Mouse (Mus musculus) neural tube, embryonic 13.5 days (tissue): ENCODE measurements around the gene Sorbs1. TPM values are rescaled to one million over a fixed set of nuclear protein-coding genes. Genes with fewer than 3 reads are reported as not detected.
"Not testable (repeated sequence)": the region's sequence is repeated elsewhere in the genome, so short reads cannot be mapped to it uniquely, and the experiment has no call there.

Experiments used
- ATAC-seq: fragments of 200-750 bp; cut with Nextera tagmentation; 2 replicates; pipeline ENCODE4 v1.8.0; 2017; ENCODE audit warnings: low read depth, mild to moderate bottlenecking, moderate TSS enrichment, moderate library complexity
- H3K27ac ChIP-seq: fragments of 300-500 bp; sonication (generic); replicated peaks from 2 replicates; pipeline ENCODE4 v1.5.1; 2015; ENCODE audit warnings: moderate library complexity, mild to moderate bottlenecking, inconsistent platforms
- H3K27me3 ChIP-seq: fragments of 300-500 bp; sonication (generic); 2 replicates; pipeline ENCODE4 v1.6.1; 2015; ENCODE audit warnings: mild to moderate bottlenecking, inconsistent platforms
- H3K36me3 ChIP-seq: fragments of 300-500 bp; sonication (generic); 2 replicates; pipeline ENCODE4 v1.6.1; 2015; ENCODE audit warnings: mild to moderate bottlenecking, inconsistent platforms
- H3K4me1 ChIP-seq: fragments of 300-500 bp; sonication (generic); replicated peaks from 2 replicates; pipeline ENCODE4 v1.6.1; 2015; ENCODE audit warnings: inconsistent platforms
- H3K4me2 ChIP-seq: fragments of 300-500 bp; sonication (generic); 2 replicates; pipeline ENCODE4 v1.6.1; 2015; ENCODE audit warnings: inconsistent platforms, mild to moderate bottlenecking, moderate library complexity
- H3K4me3 ChIP-seq: fragments of 300-500 bp; sonication (generic); 2 replicates; pipeline ENCODE4 v1.5.1; 2015; ENCODE audit warnings: mild to moderate bottlenecking, inconsistent platforms
- H3K9ac ChIP-seq: fragments of 300-500 bp; sonication (generic); 2 replicates; pipeline ENCODE4 v1.6.1; 2015; ENCODE audit warnings: moderate library complexity, mild to moderate bottlenecking, inconsistent platforms
- H3K9me3 ChIP-seq: fragments of 300-500 bp; sonication (generic); 2 replicates; pipeline ENCODE4 v1.6.1; 2016; ENCODE audit warnings: inconsistent platforms
- WGBS: fragments of 180-500 bp; shearing (Covaris S2); methylation state at CpG from one replicate; pipeline ENCODE4 v1.1.7; 2015; 5-methylcytosine and 5-hydroxymethylcytosine counted together
- polyA plus RNA-seq: library from polyadenylated mRNA; unstranded; fragments of >200 nt; fragmentation: Nextera tagmentation; extraction: Ambion mirVana; gene quantifications from 2 replicates; pipeline ENCODE4 v1.2.1, GENCODE M21; 2015

The Sorbs1 gene
- 105 and 117 TPM in 2 replicates for polyA plus RNA-seq

- Histone ChIP-seq H3K27me3 (no peaks in the 10 kb centered on the region), H3K36me3 (no peaks in the 10 kb centered on the region), H3K9ac (peak within 1 kb of the TSS; percentile 92), H3K27ac (peak within 1 kb of the TSS; percentile 94), H3K4me3 (peak within 1 kb of the TSS; percentile 74), H3K9me3 (no peaks in the 10 kb centered on the region), H3K4me1 (peaks cover 35% of the 10 kb centered on the region), H3K4me2 (peak within 1 kb of the TSS; percentile 78)
- WGBS, result under 1% methylated on average over 51 of the region's 51 CpGs
- ATAC-seq, result peak; percentile 97
Measured at GRCm38 (mm10) chr19:40513632-40514078, at the start of gene Sorbs1. Sorbs1 (minus strand) TSS chr19:40513779.

GRCm38 (mm10) chr19:40561521-40561920, 47.9 kb upstream of the Sorbs1 start:
- 0 out of 2 replicates have a peak, but pooled peaks have one; percentile 47 for ATAC-seq
- not testable (repeated sequence) for H3K4me2 ChIP-seq, H3K4me1 ChIP-seq, H3K9me3 ChIP-seq, H3K4me3 ChIP-seq, H3K9ac ChIP-seq, H3K27me3 ChIP-seq, H3K27ac ChIP-seq
- H3K36me3 ChIP-seq, result peaks cover 69% of the 10 kb centered on the region
- WGBS, result 76% methylated on average over 13 of the region's 31 CpGs

GRCm38 (mm10) chr19:40556029-40556428, 42.5 kb upstream of the Sorbs1 start:
- Histone ChIP-seq H3K4me1 (no peaks in the 10 kb centered on the region), H3K9me3 (no peaks in the 10 kb centered on the region), H3K9ac (no peak overlapping the region), H3K36me3 (peaks cover 75% of the 10 kb centered on the region), H3K4me3 (no peak overlapping the region), H3K4me2 (no peak overlapping the region), H3K27me3 (no peaks in the 10 kb centered on the region), H3K27ac (no peak overlapping the region)
- WGBS, result 89% methylated on average over 7 of the region's 7 CpGs
- ATAC-seq, result no peak

- Histone ChIP-seq H3K36me3 (peaks cover 84% of the 10 kb centered on the region), H3K27me3 (no peaks in the 10 kb centered on the region), H3K9me3 (no peaks in the 10 kb centered on the region), H3K27ac (no peak overlapping the region), H3K4me1 (no peaks in the 10 kb centered on the region), H3K9ac (no peak overlapping the region), H3K4me3 (no peak overlapping the region), H3K4me2 (no peak overlapping the region)
- ATAC-seq, result no peak
- WGBS, result 97% methylated on average over 8 of the region's 8 CpGs
Measured at GRCm38 (mm10) chr19:40555136-40555535, 41.6 kb upstream of the Sorbs1 start.

GRCm38 (mm10) chr19:40554343-40554742, 40.8 kb upstream of the Sorbs1 start:
- ATAC-seq, result no peak
- no peaks in the 10 kb centered on the region for H3K9me3 ChIP-seq
- H3K4me1 ChIP-seq, result no peaks in the 10 kb centered on the region
- H3K9ac ChIP-seq, result no peak overlapping the region
- 94% methylated on average over 11 of the region's 11 CpGs for WGBS
- H3K27me3 ChIP-seq, result no peaks in the 10 kb centered on the region
- no peak overlapping the region for H3K4me2 ChIP-seq
- no peak overlapping the region for H3K27ac ChIP-seq
- H3K36me3 ChIP-seq, result peaks cover 86% of the 10 kb centered on the region
- no peak overlapping the region for H3K4me3 ChIP-seq

- 92% methylated on average over 6 of the region's 6 CpGs for WGBS
- Histone ChIP-seq H3K36me3 (peaks cover 86% of the 10 kb centered on the region), H3K4me2 (no peak overlapping the region), H3K27me3 (no peaks in the 10 kb centered on the region), H3K27ac (no peak overlapping the region), H3K9ac (no peak overlapping the region), H3K4me1 (no peaks in the 10 kb centered on the region), H3K4me3 (no peak overlapping the region), H3K9me3 (no peaks in the 10 kb centered on the region)
- no peak for ATAC-seq
Measured at GRCm38 (mm10) chr19:40553849-40554248, 40.3 kb upstream of the Sorbs1 start.

- WGBS, result 91% methylated on average over 14 of the region's 14 CpGs
- no peak overlapping the region for H3K4me2 ChIP-seq
Measured at GRCm38 (mm10) chr19:40553014-40553789, 39.6 kb upstream of the Sorbs1 start.

GRCm38 (mm10) chr19:40549516-40550135, 36.0 kb upstream of the Sorbs1 start:
- 63% methylated on average over 6 of the region's 6 CpGs for WGBS
- Histone ChIP-seq H3K4me1 (no peaks in the 10 kb centered on the region), H3K4me2 (no peak overlapping the region), H3K27me3 (no peaks in the 10 kb centered on the region), H3K9me3 (no peaks in the 10 kb centered on the region), H3K9ac (no peak overlapping the region), H3K4me3 (no peak overlapping the region), H3K36me3 (peaks cover 47% of the 10 kb centered on the region), H3K27ac (no peak overlapping the region)
- ATAC-seq, result no peak

More at GRCm38 (mm10) chr19:40553014-40553789, 39.6 kb upstream of the Sorbs1 start:
- Histone ChIP-seq H3K9me3 (no peaks in the 10 kb centered on the region), H3K36me3 (peaks cover 83% of the 10 kb centered on the region), H3K27ac (no peak overlapping the region), H3K4me3 (no peak overlapping the region), H3K4me1 (no peaks in the 10 kb centered on the region), H3K9ac (no peak overlapping the region), H3K27me3 (no peaks in the 10 kb centered on the region)
- ATAC-seq, result no peak

- ATAC-seq, result no peak
- no peak overlapping the region for H3K27ac ChIP-seq
- H3K4me1 ChIP-seq, result no peaks in the 10 kb centered on the region
- no peaks in the 10 kb centered on the region for H3K9me3 ChIP-seq
- 20% methylated on average over 5 of the region's 5 CpGs for WGBS
- no peaks in the 10 kb centered on the region for H3K27me3 ChIP-seq
- H3K4me3 ChIP-seq, result no peak overlapping the region
- H3K36me3 ChIP-seq, result peaks cover 40% of the 10 kb centered on the region
- no peak overlapping the region for H3K9ac ChIP-seq
- no peak overlapping the region for H3K4me2 ChIP-seq
Measured at GRCm38 (mm10) chr19:40548796-40549515, 35.4 kb upstream of the Sorbs1 start.

GRCm38 (mm10) chr19:40548386-40548785, 34.8 kb upstream of the Sorbs1 start:
- Histone ChIP-seq H3K4me3 (no peak overlapping the region), H3K27ac (no peak overlapping the region), H3K9me3 (no peaks in the 10 kb centered on the region), H3K4me1 (no peaks in the 10 kb centered on the region), H3K9ac (no peak overlapping the region), H3K36me3 (peaks cover 35% of the 10 kb centered on the region), H3K27me3 (no peaks in the 10 kb centered on the region), H3K4me2 (no peak overlapping the region)
- WGBS, result 81% methylated on average over 6 of the region's 6 CpGs
- ATAC-seq, result no peak

GRCm38 (mm10) chr19:40544856-40545255, 31.3 kb upstream of the Sorbs1 start:
- Histone ChIP-seq H3K36me3 (no peaks in the 10 kb centered on the region), H3K27ac (no peak overlapping the region), H3K4me2 (no peak overlapping the region), H3K9me3 (no peaks in the 10 kb centered on the region; the same call in 1 of the 2 replicates), H3K27me3 (no peaks in the 10 kb centered on the region), H3K9ac (no peak overlapping the region), H3K4me3 (no peak overlapping the region), H3K4me1 (no peaks in the 10 kb centered on the region)
- WGBS, result 13% methylated on average over 3 of the region's 3 CpGs
- peak; percentile 87 for ATAC-seq

GRCm38 (mm10) chr19:40542776-40543175, 29.2 kb upstream of the Sorbs1 start:
- no peaks in the 10 kb centered on the region for H3K27me3 ChIP-seq
- H3K4me1 ChIP-seq, result no peaks in the 10 kb centered on the region
- H3K4me3 ChIP-seq, result no peak overlapping the region
- H3K9ac ChIP-seq, result no peak overlapping the region
- H3K4me2 ChIP-seq, result no peak overlapping the region
- no peaks in the 10 kb centered on the region; the same call in 1 of the 2 replicates for H3K9me3 ChIP-seq
- H3K36me3 ChIP-seq, result no peaks in the 10 kb centered on the region
- H3K27ac ChIP-seq, result no peak overlapping the region
- ATAC-seq, result no peak
- WGBS, result 83% methylated on average over 7 of the region's 7 CpGs
